11 mouse cellular contexts compared by ENCODE assay signal in genomic region chr9:123238256-123239045, GRCm38 (mm10). TPM values are rescaled to one million over a fixed set of nuclear protein-coding genes. Genes with fewer than 3 reads are reported as not detected.
DNase-seq lines count a peak whose midpoint lies in the region; ATAC-seq and TF ChIP-seq lines count a peak whose summit lies in the region.
"Had no signal": no experiment of that assay in that cellular context is flagged by ENCODE, and none has a peak within 500 bp of the region (broad histone marks: within the 10 kb centered on the region; RNA-seq: fewer than 3 reads in every experiment).

No protein-coding gene starts in this region.

- peak; percentile 19 for DNase-seq in kidney, adult 2 months
- DNase-seq in kidney, postnatal 36 days, result no peak
- DNase-seq in MN1 (ENCODE audit: low spot score), result peak; percentile 26
- DNase-seq in testis, postnatal 10 days (ENCODE audit: low spot score), result no peak
- no peak for DNase-seq in c-Kit-positive CD71-positive TER-119-positive erythroid progenitor cells, embryonic 14.5 days (ENCODE audit: low spot score)
- DNase-seq in right cerebral cortex, postnatal 14 days, result no peak
- DNase-seq: spleen, adult 18-20 months had no signal

- H3K9me3 ChIP-seq in forebrain, embryonic 13.5 days (replicated peaks), result no peaks in the 10 kb centered on the region
- H3K9me3 ChIP-seq in limb, embryonic 15.5 days, result no peaks in the 10 kb centered on the region
- H3K9me3 ChIP-seq: G1E had no signal

- no peak for TF ChIP-seq CTCF in kidney, adult 2 months (conservative IDR thresholded peaks at IDR 0.05; ENCODE audit: insufficient read depth, insufficient read length, low read depth, low read length)

- ATAC-seq in forebrain, embryonic 13.5 days, result no peak
- ATAC-seq in limb, embryonic 15.5 days (ENCODE audit: insufficient number of reproducible peaks, low FRiP score, low TSS enrichment, low read depth), result no peak
- ATAC-seq: midbrain, embryonic 16.5 days had no signal

- H3K4me1 ChIP-seq in kidney, adult 2 months (ENCODE audit: control insufficient read depth, insufficient read depth, low read length), result peaks cover 7% of the 10 kb centered on the region
- peaks cover 9% of the 10 kb centered on the region; the same call in 1 of the 2 replicates for H3K4me1 ChIP-seq in forebrain, embryonic 13.5 days
- peaks cover 12% of the 10 kb centered on the region for H3K4me1 ChIP-seq in limb, embryonic 15.5 days

- H3K27me3 ChIP-seq in kidney, adult 2 months (replicated peaks; ENCODE audit: control insufficient read depth, insufficient read depth, low read length), result no peaks in the 10 kb centered on the region
- H3K27me3 ChIP-seq in forebrain, embryonic 13.5 days, result no peaks in the 10 kb centered on the region
- no peaks in the 10 kb centered on the region for H3K27me3 ChIP-seq in limb, embryonic 15.5 days

- H3K4me2 ChIP-seq in forebrain, embryonic 13.5 days, result no peak overlapping the region
- no peak overlapping the region for H3K4me2 ChIP-seq in limb, embryonic 15.5 days

- peak overlapping the region; percentile 34 for H3K27ac ChIP-seq in kidney, adult 2 months (ENCODE audit: insufficient read depth, low read depth, low read length)
- peak overlapping the region; percentile 40; the same call in 1 of the 2 replicates for H3K27ac ChIP-seq in forebrain, embryonic 13.5 days
- H3K27ac ChIP-seq in limb, embryonic 15.5 days, result peak overlapping the region; percentile 69; the same call in 1 of the 2 replicates

- TF ChIP-seq POLR2A in kidney, adult 2 months (IDR thresholded peaks at IDR 0.05; ENCODE audit: low read depth, low read length), result no peak

- H3K9ac ChIP-seq in forebrain, embryonic 13.5 days, result no peak overlapping the region
- H3K9ac ChIP-seq in limb, embryonic 15.5 days, result no peak overlapping the region

- 42% methylated on average over 4 of the region's 4 CpGs for WGBS in kidney, adult 2 months
- 31% methylated on average over 4 of the region's 4 CpGs for WGBS in forebrain, embryonic 13.5 days
- WGBS in limb, embryonic 15.5 days, result 42% methylated on average over 4 of the region's 4 CpGs

- no peak overlapping the region for H3K4me3 ChIP-seq in kidney, adult 2 months (ENCODE audit: insufficient read depth, low read depth, low read length)
- no peak overlapping the region for H3K4me3 ChIP-seq in forebrain, embryonic 13.5 days
- H3K4me3 ChIP-seq in limb, embryonic 15.5 days, result no peak overlapping the region

- H3K36me3 ChIP-seq in kidney, adult 2 months (ENCODE audit: control insufficient read depth, insufficient read depth, low read length), result no peaks in the 10 kb centered on the region
- H3K36me3 ChIP-seq in forebrain, embryonic 13.5 days (ENCODE audit: poor library complexity, severe bottlenecking), result no peaks in the 10 kb centered on the region
- H3K36me3 ChIP-seq in limb, embryonic 15.5 days, result no peaks in the 10 kb centered on the region
- H3K36me3 ChIP-seq: G1E had no signal

RNA-seq across cellular contexts. Expression of gene Tmem158, which starts 22.1 kb away (rescaled TPM):
- 2.8 and 5.4 TPM in 2 replicates for polyA plus RNA-seq in kidney, adult 2 months (2012; rRNA removed)
- 10.0 and 13.4 TPM in 2 replicates for polyA plus RNA-seq in forebrain, embryonic 13.5 days (2015; fragmentation: Nextera tagmentation; extraction: Ambion mirVana)
- polyA plus RNA-seq in limb, embryonic 15.5 days (2015; fragmentation: Nextera tagmentation; extraction: Ambion mirVana), result 13.6 and 18.7 TPM in 2 replicates
- polyA plus RNA-seq: G1E had no signal

RNA-seq across cellular contexts. Expression of gene Cdcp1, which starts 22.6 kb away (rescaled TPM):
- polyA plus RNA-seq in kidney, adult 2 months (2012; rRNA removed), result 17.9 and 22.4 TPM in 2 replicates
- 0.06 TPM in 1 of 2 replicates, not detected in the other for polyA plus RNA-seq in forebrain, embryonic 13.5 days (2015; fragmentation: Nextera tagmentation; extraction: Ambion mirVana)
- polyA plus RNA-seq in limb, embryonic 15.5 days (2015; fragmentation: Nextera tagmentation; extraction: Ambion mirVana), result 9.7 TPM in 2 replicates
- polyA plus RNA-seq: G1E had no signal

Comparison
In these comparisons a context has a peak if more than half of its experiments do, and no peak if none do; other contexts are left out.
1. DNase-seq: peak in kidney, adult 2 months (single experiment) and MN1 (single experiment); none in kidney, postnatal 36 days (0 of 2), testis, postnatal 10 days (single experiment), c-Kit-positive CD71-positive TER-119-positive erythroid progenitor cells, embryonic 14.5 days (single experiment) and right cerebral cortex, postnatal 14 days (single experiment).
2. RNA of gene Cdcp1, which starts 22.6 kb away (polyA plus RNA-seq): 17.9 to 22.4 TPM in kidney, adult 2 months and 9.7 TPM in limb, embryonic 15.5 days; 0.06 TPM in forebrain, embryonic 13.5 days; every median in the first group is over 10 times any median in the second.
3. Peak in every context shown above with its lines, with median percentiles within 50 percentile points of each other: H3K27ac ChIP-seq.